Mouse (Mus musculus): ENCODE data around the gene Tmem37.
A peak's percentile ranks its signal among the peaks of the same experiment; 100 is the strongest.

The Tmem37 gene

DNA sequence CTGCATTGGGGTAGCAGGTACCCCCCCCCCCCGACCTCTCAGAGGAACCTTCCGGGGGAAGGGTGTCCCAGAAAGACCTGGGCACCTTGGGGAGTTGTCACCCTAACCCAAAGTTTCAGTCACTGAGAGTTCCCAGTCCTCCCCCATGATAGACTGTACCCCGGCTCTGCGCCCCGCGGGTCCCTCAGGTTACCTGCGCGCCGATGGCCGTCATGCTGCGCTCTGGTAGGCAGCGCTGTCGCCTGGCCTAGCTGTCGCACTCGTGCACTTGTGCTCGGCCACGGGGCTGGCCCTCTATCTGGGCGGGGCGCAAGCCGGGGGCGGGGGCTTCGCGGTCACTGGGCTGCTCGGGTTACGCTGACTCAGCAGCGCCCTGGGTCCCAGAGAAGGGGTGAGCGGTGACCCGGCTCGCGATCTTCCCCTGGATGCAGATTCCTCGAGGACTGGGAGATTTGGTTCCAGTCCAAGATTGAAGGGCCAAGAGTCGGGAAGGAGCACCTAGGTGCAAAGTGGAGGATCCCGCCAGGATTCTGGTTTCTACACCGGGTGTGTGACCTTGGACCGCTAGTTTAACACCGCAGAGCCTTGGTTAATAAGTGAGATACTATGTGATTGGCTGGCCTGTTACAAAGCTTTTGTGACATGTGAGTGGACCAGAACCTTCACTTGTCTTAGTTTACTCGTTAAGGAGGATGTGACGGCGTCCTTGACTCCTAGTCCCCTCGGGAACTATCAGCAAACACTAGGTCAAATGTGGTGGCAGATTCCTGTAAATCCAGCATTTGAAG is at the start of gene Tmem37:
Gene Tmem37, minus strand, starts transcription at position 556 of the 788 bp plus-strand sequence.
- DNase-seq, result no peak

DNA sequence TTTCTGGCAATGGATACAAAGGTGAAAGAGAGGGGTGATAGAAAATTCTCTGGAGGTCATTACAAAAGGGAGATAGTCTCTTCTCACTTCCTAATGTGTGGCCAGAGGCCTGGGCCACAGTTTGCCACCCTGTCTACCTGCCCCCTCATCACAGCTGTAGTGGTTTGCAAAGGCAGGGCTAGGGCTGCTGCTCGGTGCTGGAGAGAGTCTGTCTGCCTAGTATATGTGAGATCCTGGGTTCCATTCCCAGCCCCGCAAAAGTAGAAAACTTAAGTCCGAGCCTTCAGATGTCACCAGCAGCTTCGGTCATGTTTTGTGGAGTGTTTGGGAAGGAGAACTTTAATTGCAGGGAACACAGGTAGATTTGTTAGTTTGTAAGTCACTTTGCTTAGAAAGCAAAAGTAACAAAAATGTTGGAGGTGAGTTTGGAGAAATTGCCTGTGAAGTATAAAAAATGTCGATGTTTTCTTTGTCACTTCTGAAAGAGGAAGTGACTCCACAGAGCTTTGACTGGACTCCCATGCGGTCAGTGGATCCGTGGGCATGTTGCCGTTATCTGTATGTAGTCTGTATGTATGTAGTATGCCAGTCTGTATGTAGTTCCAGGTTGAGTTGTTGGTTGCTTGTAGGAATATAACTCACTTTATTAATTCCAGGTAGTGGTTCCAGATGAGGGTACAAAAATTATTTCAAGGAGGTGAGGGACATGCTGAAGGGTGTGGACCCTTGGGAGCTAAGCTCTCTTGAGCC is 48.9 kb upstream of the Tmem37 start:
- DNase-seq, result no peak

DNA sequence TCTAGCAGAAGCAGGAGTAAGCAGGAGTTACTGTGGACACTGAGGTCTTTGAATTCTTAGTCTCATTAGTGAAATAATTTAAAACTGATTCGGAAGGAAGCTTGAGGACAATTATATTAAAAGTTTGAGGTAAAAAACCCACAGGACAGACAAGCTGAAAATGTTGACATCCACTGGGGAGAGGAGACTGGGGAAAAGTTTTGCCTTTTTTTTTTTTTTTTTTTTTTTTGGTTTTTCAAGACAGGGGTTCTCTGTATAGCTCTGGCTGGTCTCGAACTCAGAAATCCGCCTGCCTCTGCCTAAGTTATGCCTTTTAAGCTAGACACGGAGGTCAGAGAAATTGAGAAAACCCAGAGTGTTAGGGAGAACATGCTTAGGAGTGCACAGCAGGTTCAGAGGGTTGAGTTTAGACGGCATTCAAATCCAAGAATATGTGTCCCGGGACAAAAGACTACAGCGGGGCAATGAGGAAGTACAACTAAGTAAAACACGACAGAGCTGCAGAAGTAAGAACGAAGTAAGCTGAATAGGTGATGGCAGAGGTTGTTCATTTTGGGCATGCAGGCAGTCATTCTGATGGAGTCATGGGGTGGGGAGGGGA is 48.2 kb upstream of the Tmem37 start:
- DNase-seq, result no peak

DNA sequence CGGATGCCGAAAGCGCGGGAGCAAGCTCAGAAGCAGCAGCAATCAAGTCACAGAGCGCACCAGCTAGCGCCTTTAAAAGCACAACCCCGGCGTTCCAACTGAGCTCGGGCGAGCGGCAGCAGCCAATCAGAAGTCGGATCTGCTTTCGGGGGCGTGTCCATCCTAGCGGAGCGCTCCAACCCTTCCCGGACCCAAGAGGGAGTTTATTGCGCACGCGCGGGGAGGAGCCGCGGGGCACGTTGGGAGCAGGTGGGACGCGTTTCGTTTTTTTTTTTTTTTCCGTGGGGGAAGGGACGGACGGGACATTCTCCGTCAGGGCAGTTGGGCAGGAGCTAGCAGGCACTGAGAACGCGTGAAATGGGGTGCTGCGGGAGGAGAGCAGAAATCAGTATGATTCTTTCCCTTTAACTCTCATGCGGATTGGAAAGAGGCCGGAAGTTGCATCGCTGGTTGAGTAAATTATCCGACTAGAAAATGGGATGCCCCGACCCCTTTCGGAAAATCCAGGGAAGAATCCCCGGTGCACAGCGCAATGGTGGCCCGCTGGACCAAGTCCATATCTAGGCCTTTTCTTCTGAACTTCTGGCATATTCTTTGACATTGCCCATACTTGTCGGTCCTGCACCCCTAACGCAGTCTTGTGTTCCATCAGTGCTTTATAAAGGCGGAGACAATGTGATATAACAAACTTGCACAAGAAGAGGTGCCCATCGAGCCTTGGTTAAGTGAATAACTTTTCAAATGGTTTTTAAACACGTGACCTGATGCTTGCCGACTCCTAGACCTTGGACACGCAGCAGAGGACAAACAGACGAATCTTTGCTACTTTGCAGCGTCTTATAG is 47.3 kb upstream of the Tmem37 start, which contains the start of the genes Dbi and 3110009E18Rik:
Gene Dbi, minus strand, starts transcription at position 110 of the 843 bp plus-strand sequence.
Gene 3110009E18Rik, plus strand, starts transcription at position 219 of the 843 bp plus-strand sequence.
- DNase-seq, result peak; percentile 98

DNA sequence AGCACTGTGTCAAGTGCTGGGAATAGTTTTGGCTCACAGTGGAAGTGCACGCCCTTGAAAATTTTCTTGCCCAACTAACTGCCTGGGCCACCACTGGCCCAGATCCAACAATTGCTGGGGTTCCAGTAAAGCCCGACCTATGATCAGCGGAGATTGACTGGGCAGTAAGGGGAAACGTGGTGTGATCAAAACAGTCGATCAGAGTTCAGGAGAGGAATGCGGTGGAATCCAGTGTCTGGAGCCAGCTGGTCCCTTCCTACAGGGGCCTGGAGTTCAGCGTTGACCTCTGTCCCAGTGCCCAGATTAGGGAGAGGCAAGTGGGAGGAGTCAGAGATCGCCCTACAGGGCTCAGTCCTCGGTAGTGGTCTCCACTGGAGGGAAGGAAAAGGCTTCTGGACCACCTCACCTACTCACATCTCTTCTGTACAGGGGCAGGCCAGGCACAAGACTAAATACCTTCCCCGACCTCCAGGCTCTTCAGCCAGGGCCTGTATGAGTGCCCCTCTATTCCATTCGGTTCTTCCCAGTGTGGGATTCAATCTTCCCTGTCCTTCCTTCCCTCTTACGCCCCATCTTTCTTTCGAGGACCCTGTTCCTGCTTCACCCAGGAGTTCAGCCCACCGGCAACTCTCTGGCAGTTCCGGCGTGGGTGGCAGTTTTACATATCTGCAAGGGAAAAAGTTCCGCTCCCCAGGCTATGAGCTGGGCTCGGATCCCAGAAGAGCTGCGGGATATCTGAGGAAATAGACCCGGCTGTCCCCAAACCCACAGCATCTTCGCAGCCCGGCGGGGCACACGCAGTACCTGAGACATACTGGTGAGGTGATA is 46.5 kb upstream of the Tmem37 start:
- peak; percentile 28 for DNase-seq

DNA sequence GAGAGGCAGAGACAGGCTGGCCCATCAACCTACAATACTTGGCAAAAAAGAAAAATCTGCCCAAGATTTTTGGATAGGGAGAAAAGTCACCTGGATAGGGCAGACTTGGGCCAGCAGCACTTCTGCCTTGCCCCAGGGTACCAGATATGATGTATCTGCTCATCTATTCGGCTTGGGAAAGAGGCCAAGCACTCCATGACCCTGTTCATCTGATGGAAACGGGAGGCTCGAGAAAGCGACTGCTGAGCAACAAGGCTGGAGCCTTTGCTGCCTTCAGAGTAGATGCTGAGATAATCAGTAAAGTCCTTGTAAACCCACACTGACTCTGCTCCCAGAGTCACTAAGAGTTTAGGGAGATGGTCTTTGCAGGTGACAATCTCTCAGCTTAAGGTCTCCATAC is 45.5 kb upstream of the Tmem37 start:
- no peak for DNase-seq

DNA sequence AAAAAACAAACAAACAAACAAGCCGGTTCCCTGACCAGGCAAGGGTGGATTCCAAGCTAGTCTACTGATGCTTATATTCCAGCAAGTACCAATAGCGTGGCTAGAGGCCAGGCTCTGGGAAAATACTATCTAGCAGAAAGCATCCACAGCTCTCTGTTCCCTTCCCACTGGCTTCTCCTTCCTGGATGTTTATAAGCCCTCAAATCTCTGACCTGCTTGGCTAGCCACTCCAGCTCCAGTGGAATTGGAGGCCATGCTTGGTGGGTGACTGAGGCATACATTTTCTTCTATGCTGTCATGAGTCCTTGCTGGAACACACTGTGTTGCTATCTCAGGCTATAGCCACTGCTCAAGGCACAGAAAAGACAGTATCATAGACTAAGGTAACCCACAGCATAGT is 45.0 kb upstream of the Tmem37 start:
- no peak for DNase-seq

DNA sequence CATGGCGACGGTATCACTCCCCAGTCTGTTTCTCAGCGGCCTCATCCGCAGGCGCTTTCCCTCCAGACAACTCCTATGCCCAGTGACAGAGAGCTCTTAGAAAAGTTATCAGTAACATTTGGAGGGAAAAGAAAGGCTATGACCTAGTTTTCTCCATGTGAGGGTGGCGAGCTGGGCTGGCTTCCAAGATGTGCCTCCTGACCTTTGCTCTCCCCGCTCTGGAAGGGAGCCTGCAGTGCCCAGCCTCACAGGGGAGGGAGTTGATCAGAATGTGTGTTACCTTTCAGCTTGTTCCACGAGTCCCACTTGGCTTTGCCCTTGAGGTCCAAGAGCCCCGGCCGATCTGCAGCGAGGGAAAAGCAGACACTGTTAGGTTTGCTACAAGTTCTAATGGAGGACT is 42.2 kb upstream of the Tmem37 start:
- no peak for DNase-seq

DNA sequence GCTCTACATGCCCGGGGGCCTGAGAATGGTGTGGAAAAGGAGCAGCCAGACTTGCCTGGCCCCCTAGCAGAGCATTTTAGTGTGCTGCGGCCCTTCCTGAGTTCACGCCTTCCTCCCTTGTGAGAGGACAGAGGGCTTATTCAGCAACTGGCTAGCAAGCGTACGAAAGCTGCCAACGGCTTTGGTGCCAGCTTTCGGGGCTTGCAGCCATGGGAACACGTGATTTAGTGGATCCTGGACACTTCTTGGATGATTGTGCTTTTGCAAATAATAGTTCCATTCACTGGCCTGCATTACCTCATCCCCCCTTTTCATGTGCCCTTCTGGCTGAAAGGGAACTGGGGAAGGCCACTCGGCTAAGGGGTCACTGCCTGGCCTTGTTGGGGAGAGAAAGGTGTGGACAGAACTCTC is 41.8 kb upstream of the Tmem37 start:
- no peak for DNase-seq

DNA sequence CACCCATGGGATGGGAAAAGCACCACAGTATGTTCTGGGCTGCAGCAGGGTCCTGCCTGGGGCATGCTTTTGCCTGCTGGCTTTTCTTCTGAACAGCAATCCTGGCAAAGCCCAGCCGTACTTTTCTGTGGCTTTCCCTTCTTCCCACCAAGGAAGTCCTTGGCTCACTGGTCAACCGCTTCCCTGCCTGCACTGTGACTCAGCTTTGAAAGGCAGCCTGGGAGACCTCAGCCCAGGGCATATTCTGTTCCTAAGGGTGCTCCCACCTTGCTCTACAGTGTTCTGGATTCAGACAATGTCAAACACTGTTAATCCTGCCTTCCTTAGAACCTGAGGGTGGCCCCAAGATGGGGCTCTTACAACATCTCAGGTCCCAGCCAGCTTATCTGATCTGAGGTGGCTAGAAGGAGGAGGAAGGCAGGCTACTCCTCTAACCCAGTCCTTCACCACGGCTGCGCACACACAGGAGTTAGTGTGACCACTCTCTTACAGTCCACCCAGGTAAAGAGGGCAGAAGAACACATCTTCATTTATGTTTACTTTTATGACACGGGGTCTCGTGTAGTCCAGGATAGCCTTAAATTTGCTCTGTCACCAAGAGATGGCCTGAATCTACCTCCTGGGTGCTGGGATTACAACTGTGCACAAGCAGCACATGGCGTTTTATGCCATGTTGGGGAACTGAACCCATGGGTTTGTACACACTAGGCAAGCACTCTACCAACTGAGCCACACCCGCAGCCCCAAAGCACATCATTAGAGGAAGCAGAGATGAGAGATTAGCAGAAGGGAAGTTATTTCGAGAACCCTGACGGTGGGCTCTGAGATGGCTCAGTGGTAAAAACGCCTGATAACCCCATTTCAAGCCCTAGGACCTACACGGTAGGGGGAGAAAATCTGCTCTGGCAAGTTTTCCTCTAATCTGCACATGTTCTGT is 38.6 kb upstream of the Tmem37 start:
- no peak for DNase-seq

DNA sequence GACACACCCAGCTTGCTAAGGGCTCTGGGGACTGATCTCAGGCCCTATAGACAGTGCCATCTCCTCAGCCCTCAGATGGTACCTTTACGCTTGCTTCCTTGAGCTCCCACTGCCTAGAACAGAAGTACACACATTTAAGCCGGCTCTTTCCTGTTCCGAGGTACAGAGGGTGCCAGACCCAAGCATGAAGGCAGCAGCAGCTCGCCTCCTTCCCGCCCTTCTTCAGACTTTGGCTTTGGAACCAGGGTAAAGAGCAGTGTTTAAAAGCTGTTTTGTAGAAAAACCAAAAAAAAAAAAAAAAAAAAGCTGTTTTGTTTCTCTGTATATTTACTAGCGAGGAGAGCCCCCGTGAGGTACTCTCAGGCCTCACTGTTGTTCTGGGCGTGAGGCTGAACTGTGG is 37.9 kb upstream of the Tmem37 start:
- DNase-seq, result no peak

DNA sequence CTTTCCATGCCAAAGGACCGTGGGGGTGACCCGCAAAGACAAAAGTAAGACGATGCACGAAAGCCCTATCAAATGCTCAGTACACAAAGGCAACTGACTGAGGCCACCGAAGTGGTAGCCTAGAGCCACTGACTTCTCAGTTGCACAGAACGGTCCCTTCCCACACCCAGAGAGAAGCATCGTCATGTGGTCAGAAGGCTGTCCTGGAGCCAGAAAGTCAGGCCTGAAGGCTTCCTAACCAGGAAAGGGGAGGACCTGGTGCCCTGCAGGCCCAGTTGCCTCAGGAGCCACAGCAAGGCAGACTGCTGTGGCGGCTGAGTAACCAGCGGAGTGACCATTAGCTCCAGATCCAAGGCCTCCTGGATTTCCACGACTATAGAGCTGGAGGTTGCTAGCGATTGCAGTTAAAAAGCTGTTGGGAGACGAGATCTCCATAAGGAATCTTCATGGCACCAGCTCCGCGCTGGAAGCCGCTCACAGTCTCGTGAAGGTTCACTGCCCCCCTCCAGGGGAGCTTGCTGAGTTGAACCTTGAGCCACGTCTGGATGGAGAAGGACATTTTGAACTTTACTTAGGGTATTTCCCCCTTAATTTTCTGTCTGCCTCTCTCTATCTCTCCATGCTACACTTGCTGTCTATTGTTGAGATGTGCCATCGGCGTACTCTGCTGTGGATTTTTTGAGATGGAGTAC is 36.0 kb upstream of the Tmem37 start:
- no peak for DNase-seq

DNA sequence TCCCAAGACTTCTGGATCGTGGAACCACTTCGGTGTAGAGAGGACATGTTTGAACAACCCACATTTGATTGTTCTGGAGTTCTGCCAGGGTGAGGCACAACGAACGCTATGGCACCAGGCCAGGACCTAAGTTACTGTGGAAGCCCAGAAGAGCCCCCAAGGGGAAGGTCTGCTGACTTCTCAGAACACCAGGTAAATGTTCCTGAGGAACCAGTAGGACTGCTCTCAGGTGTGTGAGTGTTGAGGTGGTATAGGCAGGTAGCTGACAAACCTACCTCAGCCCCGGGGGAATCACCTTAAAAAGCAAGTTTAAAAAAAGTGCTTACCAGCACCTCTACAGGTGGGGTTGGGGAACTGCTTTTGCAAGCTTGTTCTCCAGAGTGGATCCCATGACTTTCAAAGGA is 31.7 kb upstream of the Tmem37 start:
- DNase-seq, result no peak

DNA sequence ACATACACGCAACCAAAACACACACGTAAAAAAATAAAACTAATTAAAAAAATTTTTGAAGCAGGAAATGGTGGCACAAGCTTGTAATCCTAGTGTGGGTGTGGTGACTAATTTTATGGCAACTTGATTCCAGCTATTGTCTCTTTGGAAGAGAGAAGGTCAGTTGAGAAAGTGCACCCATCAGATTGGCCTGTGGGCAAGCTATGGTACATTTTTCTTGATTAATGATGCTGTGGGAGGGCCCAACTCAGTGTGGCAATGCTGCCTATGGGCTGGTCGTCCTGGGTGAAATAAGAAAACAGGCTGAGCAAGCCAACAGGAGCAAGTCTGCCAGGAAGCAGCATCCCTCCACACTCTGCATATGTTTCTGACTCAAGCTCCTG is 27.3 kb upstream of the Tmem37 start:
- no peak for DNase-seq

DNA sequence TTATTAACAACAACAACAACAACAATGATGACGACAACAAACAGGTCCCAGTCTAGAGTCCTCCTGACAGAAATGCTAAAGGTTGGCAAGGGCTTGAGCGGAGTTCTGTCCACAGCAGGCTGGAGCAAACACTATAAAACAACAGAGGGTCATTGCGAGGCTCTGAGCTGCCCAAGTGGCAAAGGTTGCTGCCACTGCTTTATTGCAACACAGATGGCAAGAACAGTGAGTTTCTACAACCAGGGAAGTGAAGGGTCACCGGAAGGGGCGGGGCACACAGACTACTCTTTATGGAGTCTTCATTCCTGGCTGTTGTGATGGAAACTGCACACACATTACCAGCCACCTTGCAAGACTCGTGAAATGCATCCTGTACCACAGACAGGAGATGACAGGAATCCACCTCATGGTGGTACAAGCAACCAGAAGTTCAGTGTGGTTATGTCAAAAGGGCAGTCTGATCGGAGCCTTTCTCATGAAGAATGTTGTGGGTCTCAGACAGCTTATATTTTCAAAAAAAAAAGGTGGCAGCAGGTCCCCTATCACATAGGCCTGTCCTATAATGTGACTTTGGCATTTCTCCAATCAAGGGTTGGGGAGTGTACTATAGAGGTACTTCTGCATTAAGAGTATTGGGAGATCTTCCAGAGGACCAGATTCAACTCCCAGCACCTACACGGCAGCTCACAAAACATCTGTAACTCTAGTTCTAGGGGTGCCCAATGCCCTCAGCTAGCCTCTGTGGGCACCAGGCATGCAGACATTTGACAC is 26.8 kb upstream of the Tmem37 start:
- no peak for DNase-seq

DNA sequence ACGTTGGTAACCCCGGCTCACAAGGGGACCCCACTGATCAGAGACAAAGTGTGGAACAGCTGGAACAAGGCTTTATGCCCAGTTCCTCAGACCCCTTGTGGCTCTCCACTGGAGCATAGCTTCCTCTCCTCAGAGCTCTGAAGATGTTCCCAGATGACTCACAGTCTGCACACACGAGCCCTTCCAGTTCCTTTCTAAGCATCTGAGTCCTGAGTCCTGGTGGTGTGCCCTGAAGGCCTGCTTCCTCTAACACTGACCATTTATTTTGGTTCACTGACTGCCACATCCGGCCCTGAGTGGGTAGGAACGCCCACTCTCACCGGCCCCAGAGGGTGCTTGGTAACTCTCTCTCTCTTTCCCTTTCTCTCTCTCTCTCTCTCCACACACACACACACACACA is 25.6 kb upstream of the Tmem37 start:
- no peak for DNase-seq

DNA sequence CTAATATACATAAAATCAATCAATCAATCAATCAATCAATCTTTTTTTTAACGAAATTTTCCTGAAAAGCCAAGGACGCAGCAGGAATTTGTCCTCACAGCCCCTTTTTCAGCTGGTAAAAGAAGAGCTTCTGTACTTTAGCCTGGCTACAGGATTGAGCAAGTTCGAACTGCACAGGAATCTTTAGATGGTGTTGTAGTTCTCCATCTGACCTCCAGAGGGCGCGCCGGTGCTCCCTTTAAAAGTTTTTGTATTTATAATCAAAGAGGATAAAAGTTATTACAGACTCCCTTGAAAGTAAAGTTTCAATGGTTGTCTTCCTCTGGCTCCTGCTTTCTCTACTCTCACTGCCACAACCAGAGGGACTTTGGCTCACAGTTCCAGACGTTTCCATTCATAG is 24.5 kb upstream of the Tmem37 start:
- peak; percentile 59 for DNase-seq

DNA sequence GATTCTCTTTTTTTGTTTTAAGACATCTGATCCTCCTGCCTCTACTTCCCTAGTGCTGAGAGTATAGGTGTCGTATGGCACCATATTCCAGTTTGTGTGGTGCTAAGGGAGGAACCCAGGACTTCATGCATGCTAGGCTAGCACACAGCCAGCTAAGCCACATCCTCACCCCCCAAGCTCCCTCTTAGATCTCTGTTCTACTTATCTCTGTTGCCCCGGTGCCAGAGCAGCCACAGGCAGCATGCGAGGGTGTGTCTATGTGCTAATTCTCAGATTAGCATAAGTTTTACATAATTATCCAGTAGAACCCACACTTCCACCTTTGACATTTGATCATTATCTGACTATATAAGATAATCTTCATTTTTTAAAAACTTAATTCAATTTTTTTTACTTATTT is 21.0 kb upstream of the Tmem37 start:
- no peak for DNase-seq

DNA sequence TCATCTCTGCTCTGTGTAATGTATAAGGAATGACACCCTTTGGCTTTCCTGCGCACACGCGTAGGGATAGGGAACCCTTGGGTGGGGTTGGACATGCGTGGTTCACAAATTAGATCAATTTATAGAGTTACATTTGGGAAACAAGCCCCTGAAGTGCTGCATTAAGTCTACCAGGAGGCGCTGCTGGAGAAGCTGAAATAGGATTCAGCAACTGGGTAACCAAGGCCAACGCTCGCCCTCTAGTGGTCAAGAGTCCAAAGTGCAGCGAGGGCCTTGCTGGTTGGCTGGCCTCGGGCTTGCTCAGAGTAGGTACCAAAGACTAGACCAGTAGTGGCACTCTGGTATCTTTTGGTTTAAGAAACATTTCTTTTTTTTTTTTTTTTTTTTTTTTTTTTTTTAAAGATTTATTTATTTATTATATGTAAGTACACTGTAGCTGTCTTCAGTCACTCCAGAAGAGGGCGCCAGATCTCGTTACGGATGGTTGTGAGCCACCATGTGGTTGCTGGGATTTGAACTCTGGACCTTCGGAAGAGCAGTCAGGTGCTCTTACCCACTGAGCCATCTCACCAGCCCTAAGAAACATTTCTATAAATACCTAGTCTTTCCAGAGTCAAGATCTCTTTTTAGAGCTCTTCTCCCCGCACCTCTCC is 19.7 kb upstream of the Tmem37 start:
- peak; percentile 81 for DNase-seq

Data from thymus, postnatal 14 days (tissue).